Mouse (Mus musculus): ENCODE measurements around the gene Psd4.

Gene Psd4

DNA sequence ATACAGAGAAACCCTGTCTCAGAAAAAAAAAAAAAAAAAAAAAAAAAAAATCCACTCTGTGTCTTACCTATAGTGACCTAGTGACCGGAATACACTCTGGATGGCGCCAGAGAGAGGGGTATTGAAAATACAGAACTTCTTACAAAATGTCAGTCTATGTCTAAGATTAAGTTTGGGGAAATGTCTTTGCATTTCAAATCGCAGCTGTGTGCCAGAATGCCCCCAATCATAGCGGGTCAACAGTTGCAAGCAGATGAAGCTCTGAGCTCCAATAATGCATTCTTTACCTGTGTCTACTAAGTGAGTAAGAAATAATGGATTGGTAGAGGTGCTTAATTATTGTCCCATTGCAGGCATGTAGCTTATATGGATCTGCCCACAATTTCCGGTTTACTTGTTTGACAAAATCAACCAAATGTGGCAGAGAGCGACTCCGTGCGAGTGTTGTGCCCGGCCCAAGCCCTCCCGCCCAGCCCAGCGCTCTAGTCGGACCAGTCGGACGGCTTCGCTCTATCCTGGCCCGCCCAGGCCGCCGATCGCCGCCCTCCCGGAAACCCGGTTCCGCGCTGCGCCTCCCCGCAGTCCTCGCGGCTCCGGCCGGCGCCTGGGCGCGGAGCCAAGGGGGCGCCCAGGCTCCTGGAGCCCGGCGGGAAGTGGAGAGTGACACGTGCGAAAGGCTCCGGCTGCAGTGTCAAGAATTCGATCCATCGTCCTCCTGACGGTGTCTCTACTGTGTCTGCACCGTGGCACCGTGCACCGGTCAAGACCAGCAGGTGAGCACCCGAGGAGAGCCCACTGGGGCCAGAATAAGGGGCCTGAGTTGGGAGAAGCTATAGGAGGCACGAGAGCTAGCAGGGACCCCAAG is at the start of gene Psd4:
TSS of gene Psd4 (plus strand) at position 551 of the 865 bp plus-strand sequence.
- DNase-seq (ENCODE audit: low spot score in 2 of 2): peak; percentile 71 to 83

DNA sequence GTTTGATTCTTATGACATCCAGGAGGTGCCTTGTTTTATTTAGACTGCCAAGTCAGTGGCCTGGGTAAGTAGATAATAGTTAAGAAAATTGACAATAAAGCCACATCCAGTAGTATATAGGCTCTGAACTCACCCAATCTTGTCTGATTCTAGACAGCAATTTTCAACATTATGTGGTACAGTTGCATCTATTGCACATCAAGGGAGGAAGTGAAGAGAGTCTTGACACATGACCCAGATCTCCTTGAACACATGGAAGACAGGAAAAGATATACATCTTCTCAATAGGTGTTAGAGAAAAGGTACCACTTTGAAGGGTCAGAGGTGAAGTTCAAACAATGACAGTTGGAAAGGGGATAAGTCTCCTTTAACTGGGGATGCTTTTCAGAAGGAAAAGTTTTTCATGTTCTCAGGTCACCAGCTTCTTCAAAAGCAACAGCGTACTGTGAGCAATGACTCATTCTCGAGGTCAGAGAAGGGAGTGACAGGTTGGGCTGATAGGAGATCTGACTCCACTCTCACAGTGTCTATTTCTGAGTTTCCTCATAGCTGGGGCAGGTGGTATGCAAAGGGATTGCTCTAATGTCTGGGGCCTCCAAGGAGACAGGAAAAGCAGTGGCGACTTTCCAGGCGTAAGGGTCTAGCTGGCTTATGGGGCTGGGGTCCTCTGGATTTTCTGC is 49.3 kb upstream of the Psd4 start:
- no peak for DNase-seq (ENCODE audit: low spot score in 2 of 2)

DNA sequence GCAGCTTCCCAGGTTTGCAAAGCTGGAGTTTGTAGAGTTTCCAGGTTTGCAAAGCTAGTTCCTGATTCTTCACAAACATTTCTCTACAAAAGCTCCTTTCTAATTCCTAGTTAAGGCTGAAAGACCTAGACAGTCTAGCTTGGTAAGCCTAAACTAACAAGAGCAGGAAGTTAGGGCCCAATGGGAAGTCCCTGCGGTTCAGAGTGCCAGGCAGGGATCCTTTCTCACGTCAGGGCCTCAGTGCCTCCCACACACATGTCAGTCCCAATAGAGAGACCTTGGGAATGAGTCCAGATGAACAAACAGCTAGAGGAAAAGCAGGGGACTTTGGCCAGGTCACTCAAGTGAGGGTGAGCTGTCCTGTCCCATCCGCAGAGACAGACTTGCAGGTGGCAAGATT is 32.0 kb upstream of the Psd4 start:
- DNase-seq (ENCODE audit: low spot score in 2 of 2): no peak

DNA sequence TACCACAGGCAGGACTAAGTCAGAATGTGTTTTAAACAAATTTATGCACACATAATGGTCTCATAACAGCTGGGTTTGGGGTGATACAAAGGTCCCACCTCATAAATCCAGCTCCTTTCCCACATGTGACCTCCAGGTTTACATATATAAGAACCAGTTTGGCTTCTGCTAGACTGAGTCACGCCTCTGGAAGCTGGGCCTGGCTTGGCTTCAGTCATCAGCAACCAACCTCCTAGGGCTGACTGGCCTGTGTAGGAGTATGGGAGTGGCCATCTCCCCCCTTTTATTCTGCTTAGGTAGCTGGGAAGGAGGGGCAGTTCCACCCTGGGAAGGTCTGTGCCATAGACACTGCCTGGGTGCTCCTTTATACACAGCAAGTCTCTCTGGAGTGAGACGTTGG is 30.8 kb upstream of the Psd4 start, which contains the start of gene Il1rn:
TSS of gene Il1rn (plus strand) at position 309 of the 400 bp plus-strand sequence.
- DNase-seq (ENCODE audit: low spot score in 2 of 2): no peak

DNA sequence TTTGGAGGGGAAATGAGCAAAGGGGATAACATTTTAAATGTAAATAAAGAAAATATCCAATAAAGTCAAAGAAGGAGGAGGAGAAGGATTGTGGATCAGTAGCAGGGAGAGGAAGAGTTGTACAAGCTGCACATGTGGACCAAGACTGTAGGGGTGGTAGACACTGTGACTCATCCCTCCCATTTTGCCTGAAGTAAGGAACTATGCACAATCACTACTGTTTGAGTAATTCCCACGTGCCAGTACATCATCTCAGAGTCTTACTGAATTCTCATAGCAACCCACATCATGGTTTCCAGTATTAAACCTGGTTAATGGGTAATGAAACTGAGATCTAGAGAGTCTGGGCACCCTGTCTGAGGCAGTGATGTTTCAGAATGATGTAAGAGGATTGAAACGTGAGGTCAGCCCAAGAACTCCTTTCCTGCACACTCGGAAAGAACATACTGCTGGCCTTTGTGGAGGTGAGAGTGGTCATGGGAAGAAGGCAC is 25.9 kb upstream of the Psd4 start:
- no peak for DNase-seq (ENCODE audit: low spot score in 2 of 2)

DNA sequence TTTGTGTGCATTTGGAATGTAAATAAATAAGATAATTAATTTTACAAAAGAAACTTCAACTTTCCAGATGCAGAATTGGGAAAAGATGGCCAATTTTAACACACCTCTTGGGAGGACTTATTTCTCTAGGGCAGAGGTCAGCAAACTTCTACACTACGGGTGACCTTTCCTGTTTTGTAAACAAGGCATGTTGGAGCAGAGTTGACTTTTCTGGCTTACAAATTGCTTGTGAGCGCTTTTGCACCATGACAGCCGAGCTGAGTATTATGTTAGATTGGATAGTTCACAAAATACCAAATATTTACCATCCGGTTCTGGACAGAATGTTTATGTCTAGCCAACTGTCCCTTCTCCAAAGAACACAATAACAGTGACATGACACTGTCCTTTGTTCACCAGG is 22.8 kb upstream of the Psd4 start:
- no peak for DNase-seq (ENCODE audit: low spot score in 2 of 2)

DNA sequence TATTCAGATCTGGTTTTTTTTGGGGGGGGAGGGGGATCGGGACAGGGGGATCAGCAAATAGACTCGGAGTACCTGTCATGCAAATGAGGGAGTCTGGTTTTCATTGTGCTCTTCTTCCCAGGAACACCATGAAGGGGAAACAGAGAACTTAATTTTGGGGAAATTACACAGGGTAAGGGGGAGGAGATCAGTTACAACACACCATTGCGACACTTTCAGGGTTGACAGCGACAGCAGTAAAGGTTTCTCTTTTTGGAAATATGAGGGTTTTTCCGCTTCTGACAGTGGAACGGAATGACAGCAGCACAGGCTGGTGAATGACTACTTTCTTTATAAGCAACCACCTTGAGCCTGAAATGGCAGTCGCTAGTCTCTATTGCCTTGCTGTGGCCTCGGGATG is 22.3 kb upstream of the Psd4 start:
- no peak for DNase-seq (ENCODE audit: low spot score in 2 of 2)

DNA sequence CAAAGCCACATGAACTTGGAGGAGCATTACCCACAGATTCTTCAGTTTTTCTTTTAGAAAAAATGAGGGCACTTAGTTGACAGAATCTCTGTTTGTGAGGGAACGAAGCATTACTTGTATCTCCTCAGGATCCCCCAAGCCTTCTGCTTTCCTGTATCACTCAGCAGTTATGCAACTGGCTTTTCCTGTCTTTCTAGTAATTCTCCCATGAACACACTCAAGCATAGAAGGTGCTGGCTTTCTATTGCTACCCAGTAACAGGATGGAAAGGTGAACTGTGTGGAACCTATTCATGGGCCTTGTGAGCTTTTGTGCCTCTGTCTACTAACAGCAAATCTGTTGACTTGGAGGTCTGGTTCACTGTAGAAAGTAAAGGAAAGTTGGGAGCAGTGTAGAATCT is 19.5 kb upstream of the Psd4 start:
- peak in 1 of 2 experiments; percentile 22 for DNase-seq (ENCODE audit: low spot score in 2 of 2)

DNA sequence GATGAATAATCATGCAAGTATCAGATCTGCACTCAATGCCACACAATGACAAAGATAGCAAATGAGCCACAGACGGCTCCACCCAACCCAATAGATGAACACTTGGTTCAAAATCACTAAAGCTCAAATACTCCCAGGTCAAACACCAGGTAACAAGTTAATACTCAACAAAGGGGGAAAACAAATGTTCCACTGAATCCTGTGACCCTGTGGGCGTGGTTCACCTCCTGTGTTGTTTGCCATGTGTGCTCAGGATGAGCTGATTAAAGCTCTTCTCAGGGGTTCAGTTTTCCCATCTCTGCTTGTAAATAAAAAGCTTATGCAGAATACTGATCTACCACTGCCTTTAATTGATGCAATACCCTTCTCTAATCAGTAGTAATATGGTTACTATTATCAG is 16.2 kb upstream of the Psd4 start:
- DNase-seq (ENCODE audit: low spot score in 2 of 2): no peak

DNA sequence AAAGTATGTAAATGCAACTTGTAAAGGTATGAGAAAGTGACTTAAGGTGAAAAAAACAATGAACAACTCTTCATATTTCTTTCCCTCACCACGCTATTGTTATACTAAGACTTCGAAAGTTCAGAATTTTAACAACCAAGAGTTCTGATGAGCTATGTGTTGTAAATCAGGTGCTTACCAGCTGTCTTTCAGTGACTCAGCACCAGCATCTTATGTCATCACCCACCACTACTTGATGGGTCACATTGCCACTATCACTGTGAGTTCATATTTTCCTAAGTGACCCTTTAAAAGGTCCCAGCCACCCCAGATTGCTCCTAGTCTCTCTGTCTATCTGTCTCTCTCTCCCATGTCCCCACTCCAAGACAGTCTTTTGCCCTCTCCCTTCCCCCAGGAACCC is 14.3 kb upstream of the Psd4 start:
- DNase-seq (ENCODE audit: low spot score in 2 of 2): peak in 1 of 2 experiments; percentile 16

DNA sequence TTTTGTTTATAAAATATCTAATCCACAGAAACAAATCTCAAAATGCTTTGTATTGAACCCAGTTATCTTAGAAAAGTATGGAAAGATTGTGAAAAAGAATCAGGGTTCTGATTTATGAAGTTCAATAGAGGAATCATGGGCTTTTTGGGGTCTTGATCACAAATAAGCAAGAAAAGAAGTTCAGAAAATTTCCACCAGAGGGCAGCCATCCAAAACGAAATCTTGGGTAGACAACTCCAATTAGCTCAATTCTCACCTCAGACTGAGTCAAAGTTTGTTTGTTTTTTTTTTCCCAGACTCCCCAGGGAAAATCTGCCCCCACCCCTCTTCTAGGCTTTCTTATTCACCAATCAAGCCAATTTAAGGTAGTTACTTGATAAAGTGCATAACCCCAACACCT is 9.7 kb upstream of the Psd4 start:
- no peak for DNase-seq (ENCODE audit: low spot score in 2 of 2)

DNA sequence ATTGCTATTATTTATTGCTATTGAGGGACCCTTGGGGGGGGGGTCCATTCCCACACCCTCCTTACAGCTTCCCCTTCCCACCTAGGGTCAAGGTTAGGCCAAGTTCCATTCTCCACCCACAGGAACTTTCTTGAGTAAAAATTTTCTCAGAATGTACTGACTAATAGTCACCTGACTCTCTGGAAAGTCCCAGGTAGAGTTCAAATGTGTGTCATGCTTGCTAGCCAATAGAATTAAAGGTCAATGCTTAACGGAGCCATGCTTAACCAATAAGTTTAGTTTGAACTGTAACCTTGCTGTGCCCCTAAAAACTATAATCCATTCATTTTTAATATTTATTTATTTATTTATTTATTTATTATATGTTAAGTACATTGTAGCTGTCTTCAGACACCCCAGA is 8.0 kb upstream of the Psd4 start:
- DNase-seq (ENCODE audit: low spot score in 2 of 2): no peak

DNA sequence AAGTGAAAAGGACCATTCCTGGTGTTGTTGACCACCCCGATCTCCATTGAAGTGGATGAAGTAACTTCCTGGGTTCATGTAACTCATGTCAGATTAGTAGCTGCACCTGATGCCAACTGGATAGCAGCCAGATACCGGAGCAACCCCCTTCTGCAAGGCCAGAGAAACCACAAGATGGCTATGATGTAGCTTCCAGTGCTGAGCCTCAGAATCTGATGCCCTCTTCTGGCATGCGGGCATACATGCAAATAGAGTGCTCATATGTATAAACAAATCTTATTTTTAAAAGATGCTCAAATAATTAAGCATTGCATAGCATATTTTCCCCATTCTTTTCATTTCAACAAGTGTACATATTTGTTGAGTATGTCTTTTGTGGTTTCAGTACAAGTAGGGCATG is 3.6 kb upstream of the Psd4 start:
- DNase-seq (ENCODE audit: low spot score in 2 of 2): no peak

DNA sequence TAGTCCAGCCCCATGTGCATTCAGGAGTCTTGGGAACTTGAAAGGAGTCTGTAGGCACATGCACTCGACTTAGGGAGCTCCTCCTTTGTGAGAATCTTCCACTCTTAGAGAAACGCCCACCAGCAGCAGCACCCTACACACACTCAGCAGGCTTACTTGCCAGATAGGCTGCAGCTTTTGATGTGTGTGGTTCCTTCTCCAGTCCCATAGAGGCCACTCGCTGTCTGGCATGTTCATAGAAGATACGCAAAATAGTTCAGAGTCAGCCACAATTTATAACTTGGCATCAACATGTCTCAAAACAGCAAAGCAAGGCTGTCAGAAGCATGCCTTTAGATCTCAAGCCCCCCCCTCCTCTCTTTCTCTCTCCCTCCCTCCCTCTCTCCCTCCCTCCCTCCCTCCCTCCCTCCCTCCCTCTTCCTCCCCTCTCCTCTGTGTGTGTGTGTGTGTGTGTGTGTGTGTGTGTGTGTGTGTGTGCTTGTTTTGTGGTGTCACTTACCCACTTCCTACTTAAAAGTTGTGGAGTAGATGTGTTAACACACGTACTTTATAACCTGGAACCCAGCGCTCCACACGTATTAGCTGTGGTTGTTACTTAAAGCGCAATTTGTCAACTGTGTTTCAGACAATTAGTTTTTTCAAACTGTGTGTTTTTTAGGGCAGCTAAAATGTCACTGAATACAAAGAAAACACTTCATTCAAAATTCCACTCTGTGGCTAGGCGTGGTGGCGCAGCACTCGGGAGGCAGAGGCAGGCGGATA is 985 bp upstream of the Psd4 start:
- no peak for DNase-seq (ENCODE audit: low spot score in 2 of 2)

DNA sequence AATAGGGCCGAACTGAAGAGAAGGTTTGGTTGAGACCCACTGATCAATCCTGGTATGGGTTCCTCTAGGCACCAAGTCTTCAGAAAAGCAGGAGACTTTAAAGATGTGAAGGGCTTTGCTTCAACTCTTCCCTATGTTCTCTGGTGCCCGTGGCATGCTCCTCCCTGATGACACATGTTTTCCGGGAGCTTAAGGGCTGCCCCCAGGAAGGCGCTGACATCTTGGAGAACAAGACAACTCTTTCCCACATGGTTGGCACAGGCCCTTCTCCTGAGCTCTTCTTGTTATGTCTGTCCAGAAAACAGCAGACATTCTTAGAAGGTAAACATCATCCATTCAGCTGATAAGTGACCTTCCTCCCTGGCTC is 498 bp downstream of the Psd4 start:
- no peak for DNase-seq (ENCODE audit: low spot score in 2 of 2)

DNA sequence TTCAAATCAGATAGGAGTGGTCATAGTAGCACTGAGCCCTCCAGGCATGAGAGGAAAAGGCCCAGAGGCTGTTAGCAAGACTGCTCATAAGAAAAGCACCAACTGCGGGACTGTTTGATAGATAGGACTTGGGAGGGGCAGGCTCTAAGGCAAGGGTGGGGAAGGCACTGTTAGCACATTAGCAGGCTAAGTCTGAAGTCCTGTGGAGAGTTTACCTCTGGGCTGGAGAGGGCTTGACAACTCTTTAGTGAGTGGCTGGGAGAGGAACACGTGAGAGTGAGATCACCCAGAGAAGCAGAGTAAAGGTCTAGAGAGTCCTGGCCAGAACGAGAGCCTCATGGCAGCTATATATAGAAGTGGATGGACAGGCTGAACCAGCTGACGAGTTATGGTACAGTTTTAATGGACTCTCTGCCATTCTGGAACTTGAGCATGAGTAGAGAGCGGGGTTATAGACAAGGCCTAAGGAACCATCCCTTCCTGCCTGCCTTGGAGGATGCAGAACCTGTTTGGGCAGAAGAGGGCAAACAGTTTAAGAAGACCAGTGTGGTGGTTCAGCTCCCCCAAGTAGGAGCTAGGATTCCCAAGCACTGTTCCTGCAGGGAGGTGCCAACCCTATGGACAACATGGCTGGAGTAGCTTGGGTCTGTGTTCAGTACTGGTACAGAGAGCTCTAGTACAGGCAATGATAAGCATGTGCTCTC is 11.5 kb downstream of the Psd4 start:
- no peak for DNase-seq (ENCODE audit: low spot score in 2 of 2)

DNA sequence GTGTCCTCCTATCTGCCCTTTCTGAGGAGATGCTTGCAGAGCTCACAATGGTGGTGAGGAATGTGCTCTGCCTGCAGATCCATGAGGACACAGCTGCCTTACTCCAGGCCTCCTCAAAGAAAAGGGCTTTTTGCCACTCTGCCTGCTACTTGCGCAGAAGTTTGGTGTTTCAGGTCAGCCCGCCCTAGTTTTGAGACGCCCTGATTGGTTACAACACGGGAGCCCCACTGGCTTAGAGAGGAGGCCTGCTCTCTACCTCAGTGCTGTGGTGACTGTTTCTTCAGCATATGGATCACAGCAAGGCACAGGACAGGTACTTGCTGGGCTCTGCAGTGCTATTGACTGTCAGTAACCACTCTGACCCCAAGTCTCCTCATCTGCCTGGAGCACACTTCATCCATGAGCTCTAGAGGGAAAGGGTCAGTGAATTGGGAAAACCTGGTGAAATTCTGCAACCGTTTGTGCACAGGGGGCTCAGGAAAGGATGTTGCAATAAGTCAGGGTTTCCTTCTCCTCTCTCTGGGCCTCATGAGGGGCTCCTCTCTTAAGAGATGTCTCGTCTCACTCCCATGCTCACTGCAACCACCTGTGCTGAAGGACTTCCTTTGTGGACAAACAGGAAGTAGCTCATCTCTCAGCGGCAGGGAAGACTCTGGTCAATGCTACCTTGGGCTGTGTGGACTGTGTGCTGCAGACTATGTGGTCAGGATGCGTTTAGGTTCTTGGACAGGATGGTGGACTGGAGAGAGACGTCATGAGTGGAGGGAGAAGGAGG is 15.3 kb downstream of the Psd4 start:
- no peak for DNase-seq (ENCODE audit: low spot score in 2 of 2)

DNA sequence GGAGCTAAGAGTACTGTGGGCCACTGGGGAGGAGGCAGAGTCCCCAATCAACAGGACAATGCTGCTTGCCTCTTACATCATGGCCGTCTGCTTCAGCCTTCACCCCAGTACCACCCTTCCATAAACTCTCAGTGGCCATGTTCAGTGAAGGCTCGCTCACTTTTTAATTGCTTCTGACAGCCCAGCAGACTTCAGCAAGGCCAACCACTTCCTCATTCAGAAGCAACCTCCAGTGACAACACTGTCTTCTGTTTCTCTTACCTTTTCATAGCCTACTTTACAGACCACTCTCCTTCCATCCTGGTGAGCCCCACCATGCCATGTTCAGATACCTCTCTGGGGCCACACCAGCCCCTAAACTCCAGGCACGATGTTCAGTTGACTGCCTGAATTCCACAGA is 16.3 kb downstream of the Psd4 start:
- no peak for DNase-seq (ENCODE audit: low spot score in 2 of 2)

DNA sequence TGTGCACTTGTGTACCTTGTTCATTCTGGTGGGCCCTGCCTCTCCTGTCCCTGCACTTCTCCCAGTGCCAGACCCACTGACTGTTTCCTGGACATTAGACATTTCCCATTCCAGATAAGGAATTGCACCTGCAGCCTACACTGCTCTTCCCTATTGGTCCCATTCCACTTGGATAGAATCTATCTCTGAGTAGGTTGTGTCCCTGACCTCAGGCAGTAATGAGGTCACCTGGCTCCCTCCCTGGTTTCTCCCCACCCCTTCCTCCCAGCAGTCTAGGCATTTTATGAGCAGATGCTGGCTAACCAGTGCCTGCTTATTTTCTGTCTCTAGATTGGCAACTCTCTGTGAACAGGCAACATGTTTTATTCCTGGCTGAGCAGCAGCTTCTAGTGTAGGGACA is 17.0 kb downstream of the Psd4 start:
- no peak for DNase-seq (ENCODE audit: low spot score in 2 of 2)

DNA sequence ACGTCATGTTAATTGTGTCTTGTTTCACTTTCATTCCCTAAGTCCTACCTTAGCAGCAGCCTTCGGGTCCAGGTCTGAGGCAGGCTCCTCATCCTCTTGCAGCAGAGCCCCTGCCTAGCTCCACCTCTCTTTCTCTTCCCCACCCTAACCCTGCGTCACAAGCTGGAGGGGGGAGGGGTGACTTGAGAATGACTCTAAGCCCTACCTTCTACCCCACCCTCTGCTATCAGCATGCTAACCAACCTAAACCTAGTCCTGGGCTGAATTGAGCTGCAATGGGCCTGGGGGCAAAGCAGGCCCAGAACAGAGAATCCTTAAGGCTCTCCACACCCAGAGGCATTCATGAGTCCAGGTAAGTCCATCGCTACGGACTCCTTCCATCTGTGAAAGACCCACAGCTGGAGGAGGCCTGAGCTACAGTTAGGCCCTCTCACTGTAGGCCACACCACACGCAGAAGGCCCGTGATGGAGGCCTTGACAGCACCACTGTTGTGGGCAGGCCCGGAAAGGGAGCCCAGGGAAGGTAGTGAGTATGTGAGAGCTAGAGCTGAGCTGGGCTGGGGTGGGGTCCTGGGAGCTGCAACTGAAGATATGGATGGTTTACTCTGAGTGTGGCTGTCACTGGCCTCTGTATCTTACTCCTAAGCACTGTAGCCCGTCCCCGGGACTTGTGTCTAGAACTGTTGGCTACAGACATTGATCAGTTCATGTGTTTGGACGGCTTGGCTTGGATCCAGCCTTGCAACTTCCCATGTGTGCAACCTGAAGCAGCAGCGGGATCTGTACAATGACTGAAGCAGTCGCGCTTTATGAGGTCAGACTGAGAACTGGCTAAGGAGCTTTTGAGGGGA is 18.0 kb downstream of the Psd4 start:
- peak; percentile 76 to 83 for DNase-seq (ENCODE audit: low spot score in 2 of 2)
